Mouse (Mus musculus) liver, postnatal 0 days (tissue): ENCODE results near the gene Tcn2.

Source experiments
- CTCF ChIP-seq: sonication (generic); IDR thresholded peaks from 2 replicates; pipeline ENCODE4 v1.5.1; 2016; ENCODE audit warnings: antibody characterized with exemption, low read depth
- EP300 ChIP-seq: IDR thresholded peaks from 2 replicates; pipeline ENCODE4 v1.6.1; 2016; ENCODE audit warnings: antibody characterized with exemption, low read depth, mild to moderate bottlenecking

GRCm38 (mm10) chr11:3902516-3902915, 29.4 kb downstream of the Tcn2 start:
- TF ChIP-seq CTCF (no peak), EP300 (no peak)
